Mouse (Mus musculus) hindbrain, postnatal 0 days (tissue): Measurements from ENCODE around the gene Slc25a31. TPM values are rescaled to one million over a fixed set of nuclear protein-coding genes. Genes with fewer than 3 reads are reported as not detected.

ENCODE experiments used
- ATAC-seq: fragments of 200-750 bp; cut with Nextera tagmentation; 2 replicates; pipeline ENCODE4 v1.8.0; 2017; ENCODE audit warnings: mild to moderate bottlenecking, moderate TSS enrichment, moderate library complexity
- DNase-seq: peaks from one replicate; pipeline ENCODE4 v3.0.0-alpha.2; 2015; ENCODE audit warnings: low spot score
- H3K27ac ChIP-seq: fragments of 300-500 bp; sonication (generic); 2 replicates; pipeline ENCODE4 v1.5.1; 2014; ENCODE audit warnings: mild to moderate bottlenecking
- H3K27me3 ChIP-seq: fragments of 300-500 bp; sonication (generic); 2 replicates; pipeline ENCODE4 v1.6.1; 2014; ENCODE audit warnings: low read length, mixed read lengths; ENCODE audit not compliant: insufficient read depth
- H3K36me3 ChIP-seq: fragments of 300-500 bp; sonication (generic); 2 replicates; pipeline ENCODE4 v1.6.1; 2014; ENCODE audit warnings: low read length, mixed read lengths; ENCODE audit not compliant: insufficient read depth
- H3K4me1 ChIP-seq: fragments of 300-500 bp; sonication (generic); 2 replicates; pipeline ENCODE4 v1.6.1; 2014; ENCODE audit warnings: antibody characterized with exemption, low read length, mixed read lengths; ENCODE audit not compliant: insufficient read depth
- H3K4me2 ChIP-seq: fragments of 300-500 bp; sonication (generic); 2 replicates; pipeline ENCODE4 v1.6.1; 2014; ENCODE audit warnings: low read depth, mild to moderate bottlenecking, low read length, moderate library complexity, mixed read lengths
- H3K4me3 ChIP-seq: fragments of 300-500 bp; sonication (generic); 2 replicates; pipeline ENCODE4 v1.5.1; 2014; ENCODE audit warnings: low read length
- H3K9ac ChIP-seq: fragments of 300-500 bp; sonication (generic); replicated peaks from 2 replicates; pipeline ENCODE4 v1.6.1; 2014; ENCODE audit warnings: mild to moderate bottlenecking, low read length, moderate library complexity, mixed read lengths
- H3K9me3 ChIP-seq: fragments of 300-500 bp; sonication (generic); 2 replicates; pipeline ENCODE4 v1.6.1; 2016; ENCODE audit warnings: low read length, mixed read lengths
- CTCF ChIP-seq: IDR thresholded peaks from 2 replicates; pipeline ENCODE4 v1.5.1; 2016; ENCODE audit warnings: antibody characterized with exemption, control low read depth, low read depth
- WGBS: fragments of 180-500 bp; shearing (Covaris S2); extraction: QIAGEN DNeasy Blood & Tissue Kit; methylation state at CpG from one replicate; pipeline ENCODE4 v1.1.7; 2014; 5-methylcytosine and 5-hydroxymethylcytosine counted together
- polyA plus RNA-seq: library from polyadenylated mRNA; unstranded; fragments of >200 nt; fragmentation: Nextera tagmentation; extraction: Ambion mirVana; gene quantifications from 2 replicates; pipeline ENCODE4 v1.2.1, GENCODE M21; 2015
- total RNA-seq: library from RNA; depleted of rRNA; stranded (reverse); fragments of >200 nt; gene quantifications from 2 replicates; pipeline ENCODE4 v1.2.3, GENCODE M21; 2014; rRNA removed

Slc25a31 gene
- total RNA-seq, result 0.05 TPM in 1 of 2 replicates, not detected in the other
- 0.28 and 0.43 TPM in 2 replicates for polyA plus RNA-seq

GRCm38 (mm10) chr3:40708655-40709054, at the start of gene Slc25a31:
Slc25a31 (plus strand) TSS chr3:40708855.
- no peak for DNase-seq
- H3K4me1 ChIP-seq, result no peaks in the 10 kb centered on the region
- ATAC-seq, result no peak
- H3K9me3 ChIP-seq, result no peaks in the 10 kb centered on the region
- 93% methylated on average over 30 of the region's 30 CpGs for WGBS
- no peak within 1 kb of the TSS for H3K4me3 ChIP-seq
- no peaks in the 10 kb centered on the region for H3K36me3 ChIP-seq
- H3K27ac ChIP-seq, result no peak within 1 kb of the TSS
- no peak within 1 kb of the TSS for H3K9ac ChIP-seq
- no peak for TF ChIP-seq CTCF
- no peaks in the 10 kb centered on the region for H3K27me3 ChIP-seq
- H3K4me2 ChIP-seq, result no peak within 1 kb of the TSS

GRCm38 (mm10) chr3:40660231-40660630, 48.4 kb upstream of the Slc25a31 start:
- Histone ChIP-seq H3K4me3 (no peak overlapping the region), H3K9ac (no peak overlapping the region), H3K4me1 (no peaks in the 10 kb centered on the region), H3K9me3 (no peaks in the 10 kb centered on the region), H3K36me3 (0 out of 2 replicates have a peak, but pooled peaks cover 4% of the 10 kb centered on the region), H3K27me3 (no peaks in the 10 kb centered on the region), H3K27ac (no peak overlapping the region), H3K4me2 (no peak overlapping the region)
- no peak for DNase-seq
- no peak for ATAC-seq
- WGBS, result 84% methylated on average over 2 of the region's 2 CpGs
- TF ChIP-seq CTCF, result no peak

GRCm38 (mm10) chr3:40666109-40666508, 42.5 kb upstream of the Slc25a31 start:
- ATAC-seq (no peak), DNase-seq (no peak)
- Histone ChIP-seq H3K4me3 (no peak overlapping the region), H3K9ac (no peak overlapping the region), H3K27me3 (no peaks in the 10 kb centered on the region), H3K27ac (no peak overlapping the region), H3K9me3 (no peaks in the 10 kb centered on the region), H3K4me2 (no peak overlapping the region), H3K36me3 (0 out of 2 replicates have a peak, but pooled peaks cover 3% of the 10 kb centered on the region), H3K4me1 (no peaks in the 10 kb centered on the region)
- TF ChIP-seq CTCF, result no peak
- WGBS, result 68% methylated on average over 4 of the region's 4 CpGs

GRCm38 (mm10) chr3:40666861-40667719, 41.6 kb upstream of the Slc25a31 start:
- Histone ChIP-seq H3K27ac (no peak overlapping the region), H3K36me3 (0 out of 2 replicates have a peak, but pooled peaks cover 3% of the 10 kb centered on the region), H3K4me3 (no peak overlapping the region), H3K4me2 (no peak overlapping the region), H3K27me3 (no peaks in the 10 kb centered on the region), H3K9me3 (no peaks in the 10 kb centered on the region), H3K9ac (no peak overlapping the region), H3K4me1 (no peaks in the 10 kb centered on the region)
- TF ChIP-seq CTCF, result no peak
- DNase-seq, result no peak
- WGBS, result 64% methylated on average over 8 of the region's 8 CpGs
- 0 out of 2 replicates have a peak, but pooled peaks have one; percentile 12 for ATAC-seq

GRCm38 (mm10) chr3:40668889-40669288, 39.8 kb upstream of the Slc25a31 start:
- no peak for TF ChIP-seq CTCF
- no peak overlapping the region for H3K4me2 ChIP-seq
- H3K36me3 ChIP-seq, result peaks cover 3% of the 10 kb centered on the region; the same call in 1 of the 2 replicates
- DNase-seq (no peak), ATAC-seq (no peak)
- no peak overlapping the region for H3K4me3 ChIP-seq
- H3K27me3 ChIP-seq, result no peaks in the 10 kb centered on the region
- H3K4me1 ChIP-seq, result no peaks in the 10 kb centered on the region
- no peaks in the 10 kb centered on the region for H3K9me3 ChIP-seq
- no peak overlapping the region for H3K9ac ChIP-seq
- 78% methylated on average over 6 of the region's 6 CpGs for WGBS
- no peak overlapping the region for H3K27ac ChIP-seq

- no peaks in the 10 kb centered on the region for H3K9me3 ChIP-seq
- no peaks in the 10 kb centered on the region for H3K27me3 ChIP-seq
- 91% methylated on average over 3 of the region's 3 CpGs for WGBS
- H3K4me1 ChIP-seq, result no peaks in the 10 kb centered on the region
- no peak overlapping the region for H3K4me2 ChIP-seq
- TF ChIP-seq CTCF, result no peak
- H3K9ac ChIP-seq, result no peak overlapping the region
- DNase-seq, result no peak
- ATAC-seq, result no peak
- no peak overlapping the region for H3K4me3 ChIP-seq
- no peak overlapping the region for H3K27ac ChIP-seq
- H3K36me3 ChIP-seq, result peaks cover 3% of the 10 kb centered on the region; the same call in 1 of the 2 replicates
Observed at GRCm38 (mm10) chr3:40669395-40669794, 39.3 kb upstream of the Slc25a31 start.

GRCm38 (mm10) chr3:40673515-40673914, 35.1 kb upstream of the Slc25a31 start:
- Histone ChIP-seq H3K4me1 (no peaks in the 10 kb centered on the region), H3K36me3 (no peaks in the 10 kb centered on the region; the same call in 1 of the 2 replicates), H3K9ac (no peak overlapping the region), H3K4me3 (no peak overlapping the region), H3K27me3 (no peaks in the 10 kb centered on the region), H3K27ac (no peak overlapping the region), H3K4me2 (no peak overlapping the region), H3K9me3 (no peaks in the 10 kb centered on the region)
- ATAC-seq (no peak), DNase-seq (no peak)
- TF ChIP-seq CTCF, result no peak
- WGBS, result 41% methylated on average over 1 of the region's 1 CpGs
